Mouse (Mus musculus) cerebellum, adult 2 months (tissue): ENCODE measurements at regions not wholly inside any gene's neighbourhood (a gene's known extent, or its start where the extent isn't known, plus 50 kb on each side); places are given as distances from the start of the nearest gene placed in this dataset.

Experiments
- CTCF ChIP-seq: fragments of 200-500 bp; IDR thresholded peaks from 2 replicates; pipeline ENCODE4 v1.5.1; 2011; ENCODE audit warnings: low read depth, mild to moderate bottlenecking, control low read depth, low read length, moderate library complexity, borderline replicate concordance; ENCODE audit not compliant: insufficient read depth
- POLR2A ChIP-seq: fragments of 200-500 bp; IDR thresholded peaks from 2 replicates; pipeline ENCODE4 v1.6.1; 2011; ENCODE audit warnings: low read length, control low read depth, borderline replicate concordance; ENCODE audit not compliant: insufficient read depth

DNA sequence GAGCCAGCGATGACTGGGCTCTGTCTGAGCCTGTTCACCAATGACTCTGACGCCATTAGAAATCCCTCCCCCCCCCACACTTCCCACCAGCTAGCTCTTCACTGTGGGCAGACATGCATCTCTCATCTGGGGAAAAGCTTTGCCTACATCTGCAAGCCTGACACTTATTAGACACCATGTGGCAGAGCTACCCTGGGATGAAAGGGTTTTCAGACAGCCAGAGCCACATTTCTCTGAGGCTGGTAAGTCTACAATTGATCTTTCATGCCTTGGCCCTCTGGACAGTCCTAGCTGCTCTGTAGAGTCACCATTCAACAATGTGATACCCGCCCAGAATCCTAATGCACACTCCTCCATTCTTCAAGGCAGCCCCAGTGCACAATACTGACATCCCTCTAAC, 72.8 kb upstream of the Rgma start:
- TF ChIP-seq CTCF = no peak
- no peak for TF ChIP-seq POLR2A
